ENCODE assay signal across 17 mouse cellular contexts in the genomic region with DNA sequence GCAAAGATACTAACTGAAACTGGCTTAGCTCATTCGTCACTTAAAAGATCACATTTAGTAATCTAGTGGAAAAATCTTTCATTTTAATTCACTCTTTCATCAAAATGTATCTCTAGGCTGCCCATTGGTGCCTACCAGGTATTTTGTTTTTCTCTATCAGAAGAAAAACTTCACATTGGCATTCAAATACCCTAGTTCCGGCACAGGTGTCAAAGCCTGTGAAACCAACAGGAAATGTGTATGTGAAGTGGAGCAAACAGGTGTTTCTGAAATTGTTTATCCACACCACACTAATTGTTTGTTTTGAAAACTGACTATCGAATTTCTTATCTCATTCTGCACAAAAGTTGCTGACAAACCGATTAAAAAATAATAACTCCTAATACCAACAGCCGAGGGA.
"Had no signal": no experiment of that assay in that cellular context is flagged by ENCODE, and none has a peak within 500 bp of the region (broad histone marks: within the 10 kb centered on the region; RNA-seq: fewer than 3 reads in every experiment).

No protein-coding gene starts in this region.

- H3K27ac ChIP-seq: kidney, postnatal 0 days; limb, embryonic 15.5 days; liver, embryonic 13.5 days; lung, embryonic 15.5 days; macrophage; midbrain, embryonic 12.5 days; stomach, postnatal 0 days had no signal

- H3K27me3 ChIP-seq: limb, embryonic 15.5 days; liver, embryonic 13.5 days; lung, embryonic 15.5 days; megakaryocyte, embryonic 14.5 days; midbrain, embryonic 12.5 days had no signal

- H3K4me2 ChIP-seq: limb, embryonic 15.5 days; liver, embryonic 13.5 days; lung, embryonic 15.5 days; midbrain, embryonic 12.5 days had no signal

- H3K9me3 ChIP-seq: limb, embryonic 15.5 days; liver, embryonic 13.5 days; lung, embryonic 15.5 days; megakaryocyte, embryonic 14.5 days; midbrain, embryonic 12.5 days had no signal

- ATAC-seq: liver, postnatal 0 days had no signal

- H3K4me3 ChIP-seq: limb, embryonic 15.5 days; liver, embryonic 13.5 days; lung, embryonic 15.5 days; megakaryocyte, embryonic 14.5 days; midbrain, embryonic 12.5 days had no signal

- DNase-seq: kidney, adult 11 months; kidney, adult 9 months; kidney, postnatal 36 days; layer of hippocampus, adult 9-11 months; layer of hippocampus, postnatal 36 days; liver, embryonic 13.5 days; liver, postnatal 0 days; lung, postnatal 14 days; right cerebral cortex, adult 18-20 months; right cerebral cortex, postnatal 25 days had no signal

- H3K9ac ChIP-seq: limb, embryonic 15.5 days; liver, embryonic 13.5 days; liver, postnatal 0 days; lung, embryonic 15.5 days; midbrain, embryonic 12.5 days had no signal

- H3K4me1 ChIP-seq: limb, embryonic 15.5 days; liver, embryonic 13.5 days; lung, embryonic 15.5 days; midbrain, embryonic 12.5 days had no signal
